Mouse (Mus musculus): ENCODE data around the gene Hmgcll1. TPM values are rescaled to one million over a fixed set of nuclear protein-coding genes. Genes with fewer than 3 reads are reported as not detected.
"Not testable (repeated sequence)": the region's sequence is repeated elsewhere in the genome, so short reads cannot be mapped to it uniquely, and the experiment has no call there.

Hmgcll1 gene
- polyA plus RNA-seq, 1 experiment from 2014 or later: 5.1 TPM

DNA sequence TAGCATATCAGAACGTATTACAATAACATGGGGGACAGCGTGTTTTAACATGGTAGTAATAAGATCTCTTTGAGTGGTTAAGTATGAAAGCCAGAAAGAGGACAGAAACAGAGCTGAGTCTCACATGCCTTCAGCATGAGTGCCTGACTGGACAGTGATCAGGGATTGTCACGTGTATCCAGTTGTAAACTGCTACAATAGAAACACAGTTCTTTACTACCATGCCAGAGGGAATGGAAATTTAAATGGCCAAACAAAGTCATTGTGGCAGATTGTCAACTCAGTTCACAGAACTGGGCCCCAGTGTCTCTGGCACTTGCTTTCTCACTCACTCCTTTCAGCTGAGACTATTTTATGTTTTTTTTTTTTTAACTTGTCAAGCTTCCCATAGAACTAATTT is 85.3 kb downstream of the Hmgcll1 start:
- Histone ChIP-seq H3K27ac (replicated peaks) (no peak overlapping the region), H3K4me1 (no peaks in the 10 kb centered on the region), H3K27me3 (ENCODE audit: low read depth, poor library complexity, severe bottlenecking) (no peaks in the 10 kb centered on the region), H3K9me3 (replicated peaks) (no peaks in the 10 kb centered on the region), H3K36me3 (no peaks in the 10 kb centered on the region), H3K4me3 (no peak overlapping the region)
- DNase-seq (ENCODE audit: low spot score): no peak
- WGBS: 87% methylated on average over 3 of the region's 3 CpGs

DNA sequence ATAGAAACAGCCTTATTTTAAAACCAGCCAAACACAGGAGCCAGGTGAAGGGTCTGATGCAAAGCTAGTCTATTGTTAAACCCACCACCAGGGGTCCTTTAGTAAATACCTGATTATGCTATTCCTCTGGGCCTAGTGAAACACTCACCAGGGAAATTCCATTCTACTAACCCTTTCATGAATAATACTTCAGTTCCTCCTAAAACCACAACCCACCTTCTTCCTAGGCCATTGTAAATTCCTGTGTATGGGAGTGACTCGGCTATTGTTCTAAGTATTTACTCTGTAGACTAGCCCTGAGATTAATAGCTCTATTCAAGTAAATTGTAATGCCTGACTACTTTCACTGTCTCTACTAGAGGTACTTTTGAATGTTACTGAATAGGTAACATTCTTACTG is 89.8 kb downstream of the Hmgcll1 start:
- not testable (repeated sequence) for H3K27ac ChIP-seq (replicated peaks); H3K4me1 ChIP-seq; H3K4me3 ChIP-seq; H3K9me3 ChIP-seq (replicated peaks); H3K36me3 ChIP-seq; DNase-seq (ENCODE audit: low spot score); H3K27me3 ChIP-seq (ENCODE audit: low read depth, poor library complexity, severe bottlenecking)
- WGBS: 92% methylated on average over 1 of the region's 1 CpGs

DNA sequence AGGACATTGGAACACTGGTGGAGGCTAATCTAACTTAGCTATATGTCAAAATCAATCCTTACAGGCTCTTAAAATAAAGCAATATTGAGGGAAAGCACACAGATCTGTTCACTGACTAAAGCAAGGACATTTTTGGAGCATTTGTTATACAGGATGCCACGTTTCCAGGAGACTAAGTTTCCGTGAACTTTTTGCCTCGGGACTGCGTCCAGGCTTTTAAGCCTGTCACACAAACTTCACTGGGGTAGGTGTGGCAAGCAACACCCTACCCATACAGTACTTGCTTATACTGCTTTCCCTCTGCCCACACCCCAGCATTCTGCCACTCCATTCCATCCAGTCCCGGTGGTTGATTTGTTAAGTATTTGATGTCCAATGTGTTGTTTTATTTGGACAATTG is 90.2 kb downstream of the Hmgcll1 start:
- no peak overlapping the region for H3K27ac ChIP-seq (replicated peaks)
- H3K9me3 ChIP-seq (replicated peaks): no peaks in the 10 kb centered on the region
- no peaks in the 10 kb centered on the region for H3K4me1 ChIP-seq
- no peaks in the 10 kb centered on the region for H3K27me3 ChIP-seq (ENCODE audit: low read depth, poor library complexity, severe bottlenecking)
- H3K36me3 ChIP-seq: no peaks in the 10 kb centered on the region
- 92% methylated on average over 5 of the region's 5 CpGs for WGBS
- DNase-seq (ENCODE audit: low spot score): no peak
- no peak overlapping the region for H3K4me3 ChIP-seq

DNA sequence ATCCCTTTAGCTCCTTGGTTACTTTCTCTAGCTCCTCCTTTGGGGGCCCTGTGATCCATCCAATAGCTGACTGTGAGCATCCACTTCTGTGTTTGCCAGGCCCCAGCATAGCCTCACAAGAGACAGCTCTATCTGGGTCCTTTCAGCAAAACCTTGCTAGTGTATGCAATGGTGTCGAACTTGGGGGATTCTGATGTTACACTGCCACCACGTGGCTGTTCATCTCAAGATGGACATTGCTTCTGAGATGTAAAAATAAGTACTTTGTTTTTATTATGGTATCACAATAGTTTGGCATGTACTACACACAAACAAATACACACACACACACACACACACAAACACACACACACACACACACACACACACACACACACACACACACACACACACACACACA is 108.2 kb downstream of the Hmgcll1 start:
- not testable (repeated sequence) for H3K4me1 ChIP-seq; H3K36me3 ChIP-seq; H3K27ac ChIP-seq (replicated peaks); H3K9me3 ChIP-seq (replicated peaks); H3K27me3 ChIP-seq (ENCODE audit: low read depth, poor library complexity, severe bottlenecking); H3K4me3 ChIP-seq
- WGBS: 12% methylated on average over 2 of the region's 2 CpGs
- DNase-seq (ENCODE audit: low spot score): peak; percentile 49

DNA sequence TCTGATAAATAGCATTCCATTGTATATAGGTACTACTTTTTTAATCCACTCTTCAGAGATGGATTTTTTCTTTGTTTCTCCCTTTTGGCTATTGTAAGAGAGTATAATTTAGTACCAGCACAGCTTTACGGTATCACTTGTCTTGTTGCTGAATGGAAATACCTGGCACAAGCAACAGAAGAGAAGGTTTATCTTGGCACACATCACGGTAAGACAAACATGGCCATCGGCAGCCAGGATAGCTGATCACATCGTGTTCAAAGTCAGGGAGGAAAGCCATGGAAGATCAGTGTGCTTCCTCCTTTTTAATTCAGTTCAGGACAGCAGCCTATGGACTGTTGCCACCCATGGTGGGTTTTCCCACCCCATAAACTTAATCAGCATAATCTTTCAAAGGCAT is 109.6 kb downstream of the Hmgcll1 start:
- WGBS: 87% methylated on average over 4 of the region's 4 CpGs
- Histone ChIP-seq H3K36me3 (no peaks in the 10 kb centered on the region), H3K4me3 (no peak overlapping the region), H3K9me3 (replicated peaks) (no peaks in the 10 kb centered on the region), H3K4me1 (no peaks in the 10 kb centered on the region), H3K27ac (replicated peaks) (no peak overlapping the region), H3K27me3 (ENCODE audit: low read depth, poor library complexity, severe bottlenecking) (no peaks in the 10 kb centered on the region)
- DNase-seq (ENCODE audit: low spot score): no peak

DNA sequence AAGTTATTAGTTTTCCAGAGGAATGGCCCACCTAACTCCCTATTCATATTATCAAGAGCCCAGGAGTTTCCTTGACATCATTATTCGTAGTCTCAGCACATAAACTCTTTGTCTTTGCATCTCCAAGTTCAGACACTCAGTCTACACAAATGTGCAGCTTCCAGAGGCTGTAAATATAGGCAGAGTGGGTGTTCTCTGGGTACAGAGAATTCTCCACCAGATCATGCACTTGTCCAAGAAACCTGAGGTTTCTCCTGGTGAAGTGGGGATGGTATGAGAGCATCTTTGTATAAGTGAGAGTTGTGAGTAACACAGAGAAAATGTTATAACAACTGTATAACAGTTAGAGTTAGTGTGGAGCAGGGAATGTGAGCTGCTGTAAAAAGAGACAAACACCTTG is 114.7 kb downstream of the Hmgcll1 start:
- WGBS: 71% methylated on average over 1 of the region's 1 CpGs
- DNase-seq (ENCODE audit: low spot score): no peak
- H3K9me3 ChIP-seq (replicated peaks): no peaks in the 10 kb centered on the region
- no peaks in the 10 kb centered on the region for H3K4me1 ChIP-seq
- H3K27ac ChIP-seq (replicated peaks): no peak overlapping the region
- H3K4me3 ChIP-seq: no peak overlapping the region
- H3K27me3 ChIP-seq (ENCODE audit: low read depth, poor library complexity, severe bottlenecking): no peaks in the 10 kb centered on the region
- no peaks in the 10 kb centered on the region for H3K36me3 ChIP-seq

DNA sequence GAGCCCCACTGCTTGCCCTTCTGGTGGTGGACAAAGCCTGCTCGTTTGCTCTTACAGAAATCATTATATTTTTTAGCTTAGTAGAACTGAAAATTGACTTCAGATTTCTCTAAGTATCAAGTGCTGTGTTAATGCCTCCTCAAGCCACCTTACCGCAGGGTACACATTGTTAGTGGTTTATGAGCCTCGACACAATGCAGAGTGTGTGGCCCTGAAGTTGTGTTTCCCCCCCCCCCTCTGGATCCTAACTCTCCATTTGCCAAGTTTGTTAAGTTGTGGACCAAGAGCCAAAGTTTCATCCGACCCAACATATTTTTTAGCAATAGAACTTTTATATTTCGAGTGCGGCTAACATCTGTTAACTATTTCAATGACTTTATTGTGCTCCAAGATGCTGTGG is 119.4 kb downstream of the Hmgcll1 start:
- Histone ChIP-seq H3K4me3 (no peak overlapping the region), H3K36me3 (no peaks in the 10 kb centered on the region), H3K4me1 (no peaks in the 10 kb centered on the region), H3K27me3 (ENCODE audit: low read depth, poor library complexity, severe bottlenecking) (peaks cover 24% of the 10 kb centered on the region), H3K9me3 (replicated peaks) (no peaks in the 10 kb centered on the region), H3K27ac (replicated peaks) (no peak overlapping the region)
- no peak for DNase-seq (ENCODE audit: low spot score)
- WGBS: 85% methylated on average over 6 of the region's 6 CpGs

DNA sequence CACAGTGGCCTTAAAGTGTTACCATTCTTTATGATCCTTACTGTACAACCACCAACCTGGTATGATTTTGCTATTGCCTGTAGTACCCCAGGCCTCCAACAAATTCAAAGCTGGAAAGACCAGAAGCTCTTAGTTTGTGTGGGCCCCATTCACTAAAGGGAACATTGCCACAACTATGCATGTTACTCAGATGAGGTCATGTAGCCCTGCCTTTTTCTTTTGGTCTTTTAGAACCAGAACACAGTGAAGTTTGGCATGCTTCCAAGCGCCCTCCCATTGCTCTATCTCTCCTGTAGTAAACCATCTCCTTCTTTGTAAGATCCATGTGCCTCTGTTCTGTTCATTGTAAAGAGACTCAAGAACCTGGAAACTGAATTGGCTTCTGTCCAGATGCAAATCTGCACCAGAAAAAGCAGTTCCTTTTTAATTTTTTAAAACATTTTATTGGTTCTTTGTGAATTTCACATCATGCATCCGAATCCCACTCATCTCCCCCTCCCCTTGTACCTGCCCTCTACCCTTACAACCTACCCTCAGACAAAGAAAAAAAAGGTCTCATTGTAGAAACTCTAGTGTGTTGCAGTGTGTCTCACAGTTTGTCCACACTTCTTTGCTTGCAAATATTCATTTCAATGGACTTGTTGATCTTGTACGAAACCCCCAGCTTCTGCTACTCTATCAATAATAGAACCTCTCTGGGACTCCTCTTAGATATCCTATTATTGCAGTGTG is 123.9 kb downstream of the Hmgcll1 start:
- WGBS: 88% methylated on average over 3 of the region's 3 CpGs
- peaks cover 39% of the 10 kb centered on the region for H3K27me3 ChIP-seq (ENCODE audit: low read depth, poor library complexity, severe bottlenecking)
- no peaks in the 10 kb centered on the region for H3K4me1 ChIP-seq
- DNase-seq (ENCODE audit: low spot score): no peak
- H3K36me3 ChIP-seq: no peaks in the 10 kb centered on the region
- H3K27ac ChIP-seq (replicated peaks): no peak overlapping the region
- no peak overlapping the region for H3K4me3 ChIP-seq
- no peaks in the 10 kb centered on the region for H3K9me3 ChIP-seq (replicated peaks)

DNA sequence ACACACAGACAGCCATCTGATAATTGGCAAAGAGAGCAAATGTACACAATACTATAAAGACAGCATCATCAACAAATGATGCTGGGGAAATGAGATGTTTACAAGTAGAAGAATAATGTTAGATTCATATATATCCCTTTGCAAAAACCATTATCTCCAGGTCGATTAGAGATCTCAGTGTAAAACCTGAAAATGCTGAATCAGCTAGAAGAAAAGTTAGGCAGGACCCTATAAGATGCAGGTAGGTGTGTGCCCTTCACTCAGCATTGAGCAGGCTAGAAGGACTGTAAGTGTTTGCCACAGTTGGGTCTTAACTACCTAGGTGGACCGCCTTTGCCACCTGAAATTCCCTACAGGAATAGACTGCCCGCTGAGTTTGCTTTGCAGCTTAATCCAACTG is 130.9 kb downstream of the Hmgcll1 start:
- H3K27me3 ChIP-seq (ENCODE audit: low read depth, poor library complexity, severe bottlenecking): peaks cover 26% of the 10 kb centered on the region; the same call in 1 of the 2 replicates
- no peak for DNase-seq (ENCODE audit: low spot score)
- H3K9me3 ChIP-seq (replicated peaks): no peaks in the 10 kb centered on the region
- H3K4me3 ChIP-seq: no peak overlapping the region
- H3K36me3 ChIP-seq: no peaks in the 10 kb centered on the region
- WGBS: 57% methylated on average over 3 of the region's 3 CpGs
- no peak overlapping the region for H3K27ac ChIP-seq (replicated peaks)
- H3K4me1 ChIP-seq: peaks cover 6% of the 10 kb centered on the region; the same call in 1 of the 2 replicates

DNA sequence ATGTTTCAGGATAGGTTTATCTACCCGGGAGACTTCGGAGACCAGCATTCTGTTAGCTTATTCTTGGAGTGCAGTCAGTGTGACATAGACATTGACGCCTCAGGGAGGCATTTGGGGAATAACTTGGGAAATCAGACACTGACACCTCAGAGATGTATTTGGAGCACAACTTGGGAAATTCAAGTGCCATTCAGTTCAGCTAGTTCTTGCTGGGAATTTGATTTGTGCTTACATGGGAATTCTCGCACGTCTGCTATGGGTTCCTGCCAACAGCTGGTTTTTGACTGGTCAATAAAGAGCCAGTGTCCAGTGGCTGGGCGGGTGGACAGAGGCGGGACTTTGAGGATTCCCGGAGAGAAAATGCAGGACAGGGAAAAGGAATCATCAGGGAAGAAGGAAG is 147.8 kb downstream of the Hmgcll1 start:
- no peak overlapping the region for H3K27ac ChIP-seq (replicated peaks)
- no peaks in the 10 kb centered on the region for H3K27me3 ChIP-seq (ENCODE audit: low read depth, poor library complexity, severe bottlenecking)
- H3K4me1 ChIP-seq: no peaks in the 10 kb centered on the region
- H3K4me3 ChIP-seq: no peak overlapping the region
- no peaks in the 10 kb centered on the region for H3K9me3 ChIP-seq (replicated peaks)
- 70% methylated on average over 8 of the region's 8 CpGs for WGBS
- H3K36me3 ChIP-seq: no peaks in the 10 kb centered on the region
- DNase-seq (ENCODE audit: low spot score): no peak

DNA sequence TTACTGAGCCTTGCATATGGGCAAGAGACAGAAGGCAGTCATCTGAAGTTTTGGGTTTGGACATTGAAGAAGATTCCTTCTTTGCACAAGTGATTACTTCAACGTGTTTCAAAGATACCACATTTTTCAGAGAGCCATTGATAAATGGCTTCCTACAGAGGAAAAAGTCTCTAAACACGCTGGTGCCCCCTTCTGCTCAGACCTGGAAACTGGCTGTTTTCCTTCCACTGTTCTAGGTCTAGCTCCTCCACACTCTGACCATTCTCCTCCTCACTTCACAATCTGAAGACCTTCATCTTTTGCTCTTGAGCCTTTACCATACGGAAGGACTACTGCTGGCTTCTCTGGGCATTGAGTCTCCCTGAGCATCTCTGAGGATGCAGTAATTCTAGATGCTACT is 153.7 kb downstream of the Hmgcll1 start:
- Histone ChIP-seq H3K4me3 (no peak overlapping the region), H3K27me3 (ENCODE audit: low read depth, poor library complexity, severe bottlenecking) (no peaks in the 10 kb centered on the region), H3K4me1 (no peaks in the 10 kb centered on the region), H3K36me3 (no peaks in the 10 kb centered on the region), H3K27ac (replicated peaks) (no peak overlapping the region), H3K9me3 (replicated peaks) (no peaks in the 10 kb centered on the region)
- WGBS: 59% methylated on average over 3 of the region's 3 CpGs
- no peak for DNase-seq (ENCODE audit: low spot score)

DNA sequence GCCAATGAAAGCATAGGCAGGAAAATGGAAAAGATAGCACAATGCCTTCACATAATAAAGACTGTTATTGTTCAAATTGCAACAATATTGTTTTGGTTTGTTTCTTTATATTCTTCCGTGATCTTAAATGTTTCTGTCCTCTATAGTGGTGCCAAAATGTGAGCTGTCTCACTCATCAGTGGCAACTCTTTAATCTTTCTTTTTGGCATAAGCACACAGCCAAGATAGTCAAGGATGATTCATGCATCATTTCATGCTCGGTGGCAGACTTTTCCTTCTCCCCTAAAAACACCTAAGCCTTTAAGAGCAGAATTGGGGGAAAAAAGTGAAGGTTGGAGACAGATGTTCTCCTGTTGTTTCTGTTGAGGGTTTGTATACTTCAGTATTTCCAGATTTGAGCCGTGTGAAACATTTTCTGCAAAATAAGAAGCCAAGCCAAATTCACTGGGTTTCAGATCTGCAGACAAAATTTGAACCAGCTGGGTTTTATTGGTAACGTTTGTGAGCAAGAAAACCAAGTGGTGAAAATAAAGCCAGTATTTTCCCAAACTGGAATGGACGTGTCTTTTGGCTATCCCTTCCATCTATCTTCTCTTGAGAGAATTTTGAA is 158.1 kb downstream of the Hmgcll1 start:
- Histone ChIP-seq H3K4me3 (no peak overlapping the region), H3K9me3 (replicated peaks) (no peaks in the 10 kb centered on the region; the same call in 1 of the 2 replicates), H3K36me3 (no peaks in the 10 kb centered on the region), H3K27me3 (ENCODE audit: low read depth, poor library complexity, severe bottlenecking) (no peaks in the 10 kb centered on the region), H3K4me1 (no peaks in the 10 kb centered on the region), H3K27ac (replicated peaks) (no peak overlapping the region)
- no peak for DNase-seq (ENCODE audit: low spot score)
- 83% methylated on average over 5 of the region's 5 CpGs for WGBS

DNA sequence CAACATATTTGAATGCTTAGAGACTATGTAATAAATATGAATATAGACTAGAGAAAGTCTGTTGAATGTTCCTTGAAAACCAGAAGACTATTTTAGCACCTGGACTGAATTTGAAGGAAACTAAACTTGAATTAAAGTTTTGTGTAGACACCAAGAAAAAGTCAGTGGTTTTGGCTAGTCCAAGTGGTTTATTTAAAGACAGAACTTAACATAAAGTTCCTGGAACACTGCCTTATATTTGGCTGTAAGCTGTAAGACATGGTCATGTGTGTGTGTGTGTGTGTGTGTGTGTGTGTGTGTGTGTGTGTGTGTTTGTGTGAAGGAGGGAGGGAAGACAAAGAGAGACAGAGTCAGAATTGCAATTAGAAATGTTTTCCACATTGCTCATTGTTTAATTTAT is 164.6 kb downstream of the Hmgcll1 start:
- no peak for DNase-seq (ENCODE audit: low spot score)
- Histone ChIP-seq H3K27ac (replicated peaks) (no peak overlapping the region), H3K27me3 (ENCODE audit: low read depth, poor library complexity, severe bottlenecking) (no peaks in the 10 kb centered on the region), H3K36me3 (no peaks in the 10 kb centered on the region), H3K4me1 (no peaks in the 10 kb centered on the region), H3K4me3 (no peak overlapping the region), H3K9me3 (replicated peaks) (no peaks in the 10 kb centered on the region; the same call in 1 of the 2 replicates)
